Mouse (Mus musculus) cerebellum, adult 2 months (tissue): ENCODE results near the gene Cog6.

ENCODE experiments used
- CTCF ChIP-seq: fragments of 200-500 bp; IDR thresholded peaks from 2 replicates; pipeline ENCODE4 v1.5.1; 2011; ENCODE audit warnings: low read depth, mild to moderate bottlenecking, control low read depth, low read length, moderate library complexity, borderline replicate concordance; ENCODE audit not compliant: insufficient read depth
- POLR2A ChIP-seq: fragments of 200-500 bp; IDR thresholded peaks from 2 replicates; pipeline ENCODE4 v1.6.1; 2011; ENCODE audit warnings: low read length, control low read depth, borderline replicate concordance; ENCODE audit not compliant: insufficient read depth

DNA sequence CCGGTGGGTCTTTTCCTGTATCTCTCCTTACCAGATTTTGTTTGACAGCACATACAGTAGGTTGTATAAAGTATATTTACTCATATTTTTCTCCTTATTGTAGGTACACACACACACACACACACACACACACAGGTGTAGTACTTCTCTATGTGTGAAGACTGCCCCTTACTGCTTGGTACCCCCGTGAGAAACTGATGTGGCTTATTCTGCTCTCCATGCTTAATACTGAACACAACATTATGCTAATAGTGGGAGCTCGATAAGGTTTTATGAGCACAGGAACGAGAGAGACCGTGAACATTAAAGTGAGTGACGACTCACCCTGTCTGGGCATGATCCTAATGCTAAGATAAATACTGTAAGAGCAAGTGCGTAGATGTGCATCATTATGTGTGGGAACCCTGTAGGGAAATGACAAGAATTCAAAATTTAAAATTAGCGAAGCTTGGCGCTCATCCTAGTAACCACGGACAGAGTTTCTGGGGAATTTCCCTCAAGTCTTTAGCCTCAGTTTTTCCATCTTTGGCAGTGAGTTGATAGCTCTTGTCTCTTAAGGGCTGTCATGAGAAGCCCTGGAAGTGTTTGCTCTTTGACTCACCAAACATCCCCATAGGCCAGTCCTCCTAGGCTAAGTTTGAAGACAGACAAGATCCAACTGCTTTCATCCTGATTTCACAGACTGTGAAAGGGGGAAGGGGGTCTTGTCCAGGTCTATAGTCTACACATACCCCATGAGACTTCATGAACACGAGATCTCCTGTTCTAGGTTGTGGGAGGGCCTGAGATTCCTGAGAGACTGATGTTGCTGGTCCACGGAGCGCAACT is 48.4 kb upstream of the Cog6 start:
- no peak for TF ChIP-seq CTCF
- TF ChIP-seq POLR2A = no peak
